Mouse (Mus musculus) v-Abl transformed pro-B cells (cell line): ENCODE measurements around the gene S100a5.

Experiments used
- in situ Hi-C, 2 experiments: fragments of 400-800 bp; cut with MboI; formaldehyde crosslinking; loops; one replicate each; pipeline ENCODE4 v1.15.1; 2025; ENCODE audit not compliant: unreplicated experiment in 2 of 2

S100a5 gene

DNA sequence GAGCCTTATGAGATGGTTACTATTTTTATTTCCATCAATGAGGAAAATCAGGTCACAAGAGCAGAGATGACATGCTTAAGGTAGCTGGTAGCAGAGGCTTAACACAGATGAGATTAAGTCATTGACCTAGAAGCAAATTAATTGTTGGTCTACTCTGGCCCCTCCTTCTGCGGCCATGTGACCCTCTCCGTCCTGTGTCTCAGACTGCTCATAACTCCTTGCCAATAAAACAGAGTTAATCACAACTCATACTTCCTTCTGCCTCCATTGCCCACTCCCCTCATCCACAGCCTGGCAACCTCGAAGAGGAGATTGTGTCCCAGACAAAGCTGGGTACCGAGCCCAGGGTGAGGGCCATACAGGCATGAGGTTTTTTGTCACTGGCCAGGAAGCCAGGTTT is 10.1 kb upstream of the S100a5 start:
- in situ Hi-C loops, result no loop called here

DNA sequence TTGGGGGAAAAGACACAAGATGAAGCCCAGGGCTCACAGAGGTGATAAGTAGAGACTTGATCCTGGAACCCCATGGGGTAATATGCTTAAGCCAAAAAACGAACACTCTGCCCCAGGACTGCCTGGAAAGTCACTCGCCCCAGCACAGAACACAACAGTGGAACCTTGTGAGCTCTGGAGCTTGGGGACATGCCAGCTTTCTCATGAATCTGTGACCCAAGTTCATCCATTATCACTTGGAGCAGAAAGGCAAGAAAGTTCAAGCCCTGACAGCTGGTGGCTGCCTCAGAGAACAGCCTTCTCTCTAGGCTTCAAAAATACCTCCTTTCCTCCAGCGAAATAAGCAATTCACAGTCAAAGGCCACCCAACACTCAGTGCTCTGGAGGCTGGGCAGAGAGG is 8.9 kb upstream of the S100a5 start:
- in situ Hi-C loops, result no loop called here

DNA sequence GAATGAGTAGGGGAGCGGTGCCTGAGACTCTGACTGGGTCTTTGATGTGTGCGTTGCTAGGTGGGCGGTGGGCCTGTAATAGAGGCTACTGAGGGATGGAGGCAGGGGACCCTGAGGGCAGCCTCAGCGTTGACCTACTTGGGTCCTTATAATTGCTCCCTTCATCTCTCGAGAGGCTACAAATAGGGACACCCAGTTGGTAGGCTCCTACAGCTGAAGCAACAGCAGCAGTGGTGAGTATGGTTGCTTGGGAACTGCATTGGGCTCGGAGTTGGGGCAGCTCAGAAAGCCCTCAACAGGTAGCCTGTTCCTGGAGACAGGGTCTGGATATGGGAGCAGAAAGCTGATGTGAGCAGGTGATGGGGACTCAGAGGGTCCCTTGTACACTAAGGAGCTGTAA is 8.3 kb upstream of the S100a5 start:
- in situ Hi-C loops, result loop anchor here in 1 of 2 experiments (25.0 kb wide), 1 partner anchor 388 kb away; the partner anchor contains the start of genes Rab13 and Rps27

DNA sequence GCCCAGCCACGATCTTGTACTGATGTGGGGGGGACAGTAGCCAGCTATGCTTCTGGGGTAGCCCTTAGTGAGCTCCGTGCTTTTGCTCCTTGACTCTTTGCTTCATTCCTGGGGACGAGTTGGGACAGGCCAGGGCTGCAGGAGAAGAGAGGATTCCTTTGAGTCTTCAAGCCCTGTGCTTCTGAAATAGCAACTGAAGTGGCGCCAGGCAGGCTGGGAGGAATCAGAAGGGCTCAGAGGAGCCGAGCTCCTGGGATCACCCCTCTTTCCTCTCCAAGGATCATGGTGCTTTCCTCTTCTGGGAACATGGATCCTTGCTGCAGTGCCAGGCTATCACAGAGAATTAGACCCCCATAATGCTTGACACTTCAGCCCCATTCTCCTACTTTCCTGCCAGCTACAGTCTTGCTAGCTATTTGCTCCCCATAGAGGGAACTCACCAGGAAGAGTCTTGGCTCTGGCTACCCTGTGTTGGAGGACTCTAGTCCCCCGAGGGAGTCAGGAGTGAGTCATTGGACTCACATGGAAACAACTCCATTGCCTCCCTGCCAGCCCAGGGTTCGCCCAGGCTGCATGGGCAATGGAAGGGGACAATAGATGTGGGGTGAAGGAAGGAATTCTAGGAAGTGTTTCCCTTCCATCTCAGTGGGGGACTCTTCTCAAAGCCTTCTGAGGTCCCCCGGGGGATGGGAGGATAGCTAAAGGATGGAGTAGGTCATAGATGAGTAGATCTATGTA is 7.7 kb upstream of the S100a5 start:
- in situ Hi-C loops, result loop anchor here in 1 of 2 experiments (25.0 kb wide), 1 partner anchor 388 kb away; the partner anchor contains the start of genes Rab13 and Rps27

DNA sequence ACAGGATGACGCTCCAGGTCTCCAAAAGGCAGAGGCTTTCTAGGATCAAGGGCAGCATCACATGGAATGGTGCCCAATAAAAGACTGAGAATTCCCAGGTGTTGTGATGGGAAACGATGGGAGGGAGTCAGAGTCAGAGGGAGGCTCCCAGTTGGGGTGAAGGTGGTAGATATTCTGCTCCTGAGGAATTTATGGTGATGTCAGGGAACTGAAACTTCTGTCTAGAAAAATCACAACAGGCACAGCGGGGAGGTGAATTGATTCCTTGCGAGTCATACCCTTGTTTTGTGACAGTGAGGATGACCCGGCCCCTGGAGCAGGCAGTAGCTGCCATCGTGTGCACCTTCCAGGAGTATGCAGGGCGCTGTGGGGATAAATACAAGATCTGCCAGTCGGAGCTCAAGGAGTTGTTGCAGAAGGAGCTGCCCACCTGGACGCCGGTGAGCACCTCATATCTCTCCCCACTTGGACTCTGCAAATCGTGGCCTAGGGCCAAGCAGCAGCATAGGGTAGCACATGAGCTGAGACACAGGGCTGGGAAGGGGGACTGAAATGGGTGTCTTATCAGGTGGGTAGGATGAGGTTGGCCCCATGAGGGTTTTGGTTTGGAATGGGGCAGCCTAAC is 6.7 kb upstream of the S100a5 start, which contains the start of gene Gm42674:
Gene Gm42674, plus strand, starts transcription at position 419 of the 625 bp plus-strand sequence.
- in situ Hi-C loops, result loop anchor here in 1 of 2 experiments (25.0 kb wide), 1 partner anchor 389 kb away; the partner anchor contains the start of genes Rab13 and Rps27

DNA sequence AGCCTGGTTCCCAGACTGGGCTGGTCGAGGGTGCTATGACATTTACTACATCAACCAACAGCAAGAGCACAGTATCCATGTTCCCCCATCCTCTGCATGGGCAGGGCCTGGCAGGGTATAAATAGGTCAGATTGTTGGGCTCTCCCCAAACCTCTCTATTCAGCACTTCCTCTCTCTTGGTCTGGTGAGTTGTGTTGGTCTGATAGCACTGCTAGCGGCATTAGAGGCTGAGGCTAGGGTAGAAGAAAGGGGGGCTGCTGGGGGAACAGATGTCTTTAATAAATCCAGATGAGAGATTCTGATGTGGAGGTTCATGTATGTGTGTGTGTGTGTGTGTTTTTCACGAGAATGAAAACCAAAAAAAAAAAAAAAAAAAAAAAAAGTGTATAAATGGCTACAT is 4.7 kb upstream of the S100a5 start, which contains the start of gene S100a4:
Gene S100a4, plus strand, starts transcription at position 149 of the 400 bp plus-strand sequence.
- in situ Hi-C loops, result loop anchor here in 1 of 2 experiments (25.0 kb wide), 1 partner anchor 391 kb away; the partner anchor contains the start of genes Rab13 and Rps27

DNA sequence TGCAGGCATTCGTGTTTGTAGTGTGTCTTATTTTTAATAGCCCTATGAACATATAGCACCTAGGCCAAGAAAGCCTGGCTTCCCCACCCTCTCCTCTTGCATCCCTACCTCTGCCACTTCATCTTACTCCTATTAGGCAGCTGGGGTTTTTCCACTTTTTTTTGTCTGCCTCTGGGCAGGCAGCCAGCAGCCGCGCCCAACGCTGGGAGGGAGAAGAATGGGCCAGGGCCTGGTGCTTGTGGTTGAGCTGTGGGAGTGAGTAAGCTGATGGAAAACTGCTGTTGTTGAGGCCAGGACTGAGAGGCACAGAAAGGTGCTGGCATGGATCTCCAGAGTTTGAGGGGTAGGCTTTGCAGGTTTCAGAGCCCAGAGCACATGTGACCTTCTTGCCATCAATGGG is 3.9 kb upstream of the S100a5 start:
- in situ Hi-C loops, result loop anchor here in 1 of 2 experiments (25.0 kb wide), 1 partner anchor 392 kb away; the partner anchor contains the start of genes Rab13 and Rps27

DNA sequence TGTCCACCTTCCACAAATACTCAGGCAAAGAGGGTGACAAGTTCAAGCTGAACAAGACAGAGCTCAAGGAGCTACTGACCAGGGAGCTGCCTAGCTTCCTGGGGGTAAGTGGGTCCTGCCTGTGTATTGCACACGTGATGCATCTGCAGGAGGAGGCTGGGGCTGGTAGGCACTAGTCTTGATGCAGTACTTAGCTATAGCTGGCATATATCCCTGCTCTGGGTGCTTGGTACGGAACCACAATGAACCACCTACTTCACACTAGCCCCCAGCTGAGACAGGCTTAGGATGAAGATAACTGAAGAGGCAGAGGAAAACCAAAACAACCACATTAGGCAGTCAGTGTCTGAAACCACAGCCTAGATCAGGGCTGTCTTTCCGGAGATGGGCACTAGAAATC is 3.3 kb upstream of the S100a5 start:
- in situ Hi-C loops, result loop anchor here in 1 of 2 experiments (25.0 kb wide), 1 partner anchor 393 kb away; the partner anchor contains the start of genes Rab13 and Rps27

DNA sequence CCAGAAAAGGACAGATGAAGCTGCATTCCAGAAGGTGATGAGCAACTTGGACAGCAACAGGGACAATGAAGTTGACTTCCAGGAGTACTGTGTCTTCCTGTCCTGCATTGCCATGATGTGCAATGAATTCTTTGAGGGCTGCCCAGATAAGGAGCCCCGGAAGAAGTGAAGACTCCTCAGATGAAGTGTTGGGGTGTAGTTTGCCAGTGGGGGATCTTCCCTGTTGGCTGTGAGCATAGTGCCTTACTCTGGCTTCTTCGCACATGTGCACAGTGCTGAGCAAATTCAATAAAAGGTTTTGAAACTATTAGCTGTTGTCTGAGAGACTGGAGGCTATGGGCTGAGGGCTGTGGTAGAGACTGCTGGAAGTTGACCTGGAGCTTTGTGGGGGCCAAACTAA is 2.6 kb upstream of the S100a5 start:
- in situ Hi-C loops, result loop anchor here in 1 of 2 experiments (25.0 kb wide), 1 partner anchor 393 kb away; the partner anchor contains the start of genes Rab13 and Rps27

DNA sequence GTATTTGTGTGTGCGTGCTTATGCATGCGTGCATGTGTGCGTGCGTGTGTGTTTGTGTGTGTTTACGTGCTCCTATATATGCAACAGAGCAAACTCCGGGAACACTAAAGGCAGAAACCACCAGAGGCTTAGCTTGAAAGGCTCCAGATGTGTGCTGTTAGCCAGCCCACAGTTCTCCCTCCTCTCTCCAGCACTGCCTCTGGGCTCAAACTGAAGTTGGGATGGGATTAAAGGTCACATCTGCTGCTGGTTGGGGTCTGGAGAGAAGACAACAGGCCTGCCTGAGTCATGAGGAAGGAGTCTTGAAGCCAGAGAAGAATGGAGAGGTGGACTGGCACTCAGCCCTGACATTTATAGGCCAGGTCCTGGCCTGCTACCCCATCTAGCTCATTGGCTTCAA is 2.1 kb upstream of the S100a5 start:
- in situ Hi-C loops, result loop anchor here in 1 of 2 experiments (25.0 kb wide), 1 partner anchor 394 kb away; the partner anchor contains the start of genes Rab13 and Rps27

DNA sequence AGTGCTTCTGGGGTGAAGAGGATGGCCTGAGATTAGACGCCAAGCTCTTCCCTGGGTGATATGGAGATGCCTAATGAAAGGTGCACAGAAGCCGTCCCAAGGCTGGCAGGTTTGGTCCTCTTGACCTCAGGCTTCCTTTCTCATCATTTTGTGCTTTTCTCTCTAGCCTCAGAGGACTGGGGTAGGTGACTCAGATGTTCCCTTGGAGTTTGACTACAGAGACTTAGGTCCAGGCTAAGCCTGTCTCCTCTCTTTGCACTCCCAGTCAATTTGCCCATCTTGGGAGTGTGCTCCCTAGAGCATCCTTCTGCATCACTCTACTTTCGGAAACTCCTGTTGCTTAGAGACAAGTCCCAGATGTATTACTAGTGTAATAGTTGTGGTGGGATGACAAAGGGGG is 962 bp upstream of the S100a5 start:
- in situ Hi-C loops, result loop anchor here in 1 of 2 experiments (25.0 kb wide), 1 partner anchor 395 kb away; the partner anchor contains the start of genes Rab13 and Rps27

DNA sequence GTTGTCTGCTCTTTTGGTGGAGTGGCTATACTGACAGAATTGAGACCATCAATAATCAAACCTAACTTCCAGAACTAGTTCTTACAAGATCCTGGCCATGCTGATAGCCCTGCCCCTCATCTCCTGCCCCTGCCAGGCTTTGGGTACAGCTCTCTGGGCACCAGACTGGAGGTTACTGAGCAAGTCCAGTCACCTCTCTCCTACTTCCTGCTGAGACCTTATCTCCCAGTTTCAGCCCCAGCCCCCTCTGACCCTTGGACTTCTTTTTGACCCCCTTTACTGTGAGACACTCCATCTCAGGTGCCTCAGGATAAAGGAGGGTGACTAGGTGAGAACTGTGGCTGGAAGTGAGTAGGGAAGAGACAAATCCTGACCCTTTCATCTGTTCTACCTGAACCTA is 779 bp downstream of the S100a5 start:
- in situ Hi-C loops, result loop anchor here in 1 of 2 experiments (25.0 kb wide), 1 partner anchor 397 kb away; the partner anchor contains the start of genes Rab13 and Rps27

DNA sequence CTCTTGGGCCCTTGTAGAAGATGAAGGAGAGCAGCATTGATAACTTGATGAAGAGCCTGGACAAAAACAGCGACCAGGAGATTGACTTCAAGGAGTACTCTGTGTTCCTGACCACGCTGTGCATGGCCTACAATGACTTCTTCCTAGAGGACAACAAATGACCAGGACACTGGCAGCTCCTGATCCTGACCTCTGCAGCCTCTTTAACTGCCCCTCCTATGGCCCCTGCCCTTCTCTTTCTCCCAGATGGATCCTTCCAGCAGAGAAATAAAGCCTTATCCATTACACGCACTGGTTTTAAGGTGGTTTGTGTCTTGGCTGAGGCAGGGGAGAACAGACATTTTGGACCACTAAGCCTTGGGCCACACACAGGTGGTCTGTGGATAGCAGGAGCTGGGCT is 3.2 kb downstream of the S100a5 start:
- in situ Hi-C loops, result loop anchor here (5.0 to 25.0 kb wide), 3 partner anchors 119 to 399 kb away; partner anchors contain the start of genes Snapin (in 2 of the 2), Rab13 (in 1 of the 2) and Rps27 (in 1 of the 2)

DNA sequence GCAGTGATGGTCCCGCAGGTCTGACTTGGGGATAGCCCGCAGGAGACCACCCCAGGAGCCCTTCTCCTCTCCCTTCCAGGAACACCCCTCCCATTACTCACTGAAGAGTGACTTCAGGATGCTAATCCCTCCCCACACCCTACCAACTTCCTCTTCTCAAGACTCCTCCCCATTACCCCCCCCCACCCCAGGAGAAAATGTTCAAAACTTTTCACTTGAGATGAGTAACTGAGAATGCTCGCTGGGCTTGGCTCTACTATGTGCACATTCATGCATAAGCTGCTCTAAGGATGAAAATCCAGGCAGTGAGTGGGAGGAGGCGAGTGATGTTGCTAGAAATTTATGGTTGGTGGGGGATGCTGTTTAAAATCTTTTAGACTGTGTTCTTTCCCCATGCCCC is 3.7 kb downstream of the S100a5 start:
- in situ Hi-C loops, result loop anchor here (5.0 to 25.0 kb wide), 3 partner anchors 120 to 400 kb away; partner anchors contain the start of genes Snapin (in 2 of the 2), Rab13 (in 1 of the 2) and Rps27 (in 1 of the 2)

DNA sequence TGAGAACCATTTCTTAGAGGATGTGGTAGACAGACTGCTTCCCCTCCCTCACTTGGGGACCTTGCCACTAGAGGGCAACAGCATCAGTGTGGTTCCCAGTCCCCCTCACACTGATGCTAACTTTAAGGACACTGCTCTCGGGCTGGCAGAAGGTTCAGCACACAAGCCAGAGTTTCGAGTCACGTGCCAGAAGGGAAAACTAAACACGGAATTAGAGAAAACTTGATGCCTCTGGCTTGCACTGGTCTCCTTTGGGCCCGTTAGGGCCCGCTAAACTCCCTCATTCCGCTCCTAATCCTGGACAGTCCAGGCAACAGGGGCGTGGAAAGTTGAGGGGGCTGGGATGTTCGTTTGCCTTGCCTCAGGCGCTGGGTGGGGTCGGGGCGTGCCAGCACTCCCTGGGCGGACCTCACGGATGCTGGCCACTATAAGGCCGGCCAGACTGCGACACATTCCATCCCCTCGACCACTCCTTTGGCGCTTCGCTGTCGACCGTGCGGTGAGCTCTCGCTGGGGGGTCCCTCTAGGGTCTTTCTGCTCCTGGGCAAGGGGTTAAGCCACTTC is 4.5 kb downstream of the S100a5 start, which contains the start of gene S100a6:
Gene S100a6, plus strand, starts transcription at position 155 of the 564 bp plus-strand sequence.
- in situ Hi-C loops, result loop anchor here (5.0 to 25.0 kb wide), 3 partner anchors 121 to 401 kb away; partner anchors contain the start of genes Snapin (in 2 of the 2), Rab13 (in 1 of the 2) and Rps27 (in 1 of the 2)

DNA sequence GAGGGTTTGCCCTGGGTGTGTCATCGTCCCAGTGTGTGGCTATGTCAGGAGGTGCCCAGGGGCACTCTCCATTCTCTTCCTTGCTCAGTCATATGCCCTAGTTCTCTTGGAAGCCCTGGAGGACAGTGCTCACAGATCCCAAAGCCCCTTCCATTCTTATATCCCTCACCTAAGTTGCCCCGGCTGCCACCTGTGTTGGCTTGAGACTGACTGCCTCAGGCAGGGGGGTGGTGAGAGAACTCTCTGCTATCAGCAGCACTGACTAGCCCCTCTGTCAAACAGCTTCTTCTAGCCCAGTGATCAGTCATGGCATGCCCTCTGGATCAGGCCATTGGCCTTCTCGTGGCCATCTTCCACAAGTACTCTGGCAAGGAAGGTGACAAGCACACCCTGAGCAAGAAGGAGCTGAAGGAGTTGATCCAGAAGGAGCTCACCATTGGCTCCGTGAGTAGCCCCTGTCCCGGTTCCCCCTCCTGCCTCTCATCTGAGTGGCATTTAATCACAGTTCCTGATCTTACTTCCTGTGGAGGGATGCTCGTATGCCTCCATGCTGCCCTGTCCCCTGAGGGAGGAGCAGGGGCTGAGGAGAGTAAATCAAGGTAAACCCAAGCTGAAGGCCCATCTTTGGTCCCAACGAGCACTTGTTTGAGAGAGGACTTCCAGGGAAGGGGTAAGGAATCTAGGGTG is 5.3 kb downstream of the S100a5 start:
- in situ Hi-C loops, result loop anchor here (5.0 to 25.0 kb wide), 3 partner anchors 121 to 401 kb away; partner anchors contain the start of genes Snapin (in 2 of the 2), Rab13 (in 1 of the 2) and Rps27 (in 1 of the 2)

DNA sequence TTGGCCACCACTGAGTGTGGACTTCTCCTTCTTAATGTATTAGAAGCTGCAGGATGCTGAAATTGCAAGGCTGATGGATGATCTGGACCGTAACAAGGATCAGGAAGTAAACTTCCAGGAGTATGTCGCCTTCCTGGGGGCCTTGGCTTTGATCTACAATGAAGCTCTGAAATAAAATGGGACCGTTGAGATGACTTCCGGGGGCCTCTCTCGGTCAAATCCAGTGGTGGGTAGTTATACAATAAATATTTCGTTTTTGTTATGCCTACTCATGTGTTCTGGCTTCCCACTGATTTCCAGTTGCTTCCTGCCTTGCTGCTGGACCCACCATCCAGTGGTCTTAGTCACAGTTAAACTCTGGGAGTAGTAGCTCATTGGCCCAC is 5.8 kb downstream of the S100a5 start:
- in situ Hi-C loops, result loop anchor here (5.0 to 25.0 kb wide), 3 partner anchors 122 to 402 kb away; partner anchors contain the start of genes Snapin (in 2 of the 2), Rab13 (in 1 of the 2) and Rps27 (in 1 of the 2)

DNA sequence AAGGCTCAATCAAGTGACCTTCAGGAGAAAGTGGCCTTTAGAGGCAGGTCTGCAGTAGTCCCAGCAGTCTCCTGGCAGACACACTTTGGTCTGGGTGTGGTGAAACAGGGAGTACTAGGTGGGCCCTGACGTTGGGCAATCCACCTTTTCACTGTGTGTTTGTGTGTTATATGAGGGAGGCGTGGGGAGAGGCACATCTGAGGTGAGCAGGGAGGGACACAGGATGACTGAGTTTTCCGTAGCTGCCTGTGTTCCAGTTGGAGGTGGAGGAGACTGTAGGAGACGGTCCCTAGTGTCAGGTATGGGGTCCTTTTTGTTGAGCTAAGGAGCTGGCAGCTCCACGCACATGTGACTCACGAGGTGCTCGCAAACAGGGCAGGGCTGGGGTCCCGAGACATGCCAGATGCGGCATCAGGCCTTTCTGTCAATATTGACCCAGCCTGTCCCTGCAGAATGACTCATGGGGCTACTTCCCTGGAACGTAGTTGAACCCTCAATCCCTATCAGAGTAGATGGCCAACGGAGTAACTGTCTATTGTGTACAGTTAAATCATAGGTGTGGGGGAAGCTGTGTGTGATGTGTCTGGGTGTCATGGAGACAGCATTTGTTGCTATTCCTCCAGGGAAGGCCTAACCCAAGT is 6.4 kb downstream of the S100a5 start:
- in situ Hi-C loops, result loop anchor here (5.0 to 25.0 kb wide), 5 partner anchors 32 to 402 kb away; partner anchors contain the start of genes Snapin (in 2 of the 2), Rab13 (in 1 of the 2) and Rps27 (in 1 of the 2)
